Mouse (Mus musculus): Measurements from ENCODE around the gene Ky. TPM values are rescaled to one million over a fixed set of nuclear protein-coding genes. Genes with fewer than 3 reads are reported as not detected.

Ky gene
- polyA plus RNA-seq, 1 experiment, result 0.16 TPM

GRCm38 (mm10) chr9:102542540-102542939 lies 37.0 kb downstream of the Ky start:
- 0 out of 2 replicates have a peak, but pooled peaks cover 2% of the 10 kb centered on the region for H3K27me3 ChIP-seq (ENCODE audit: control insufficient read depth, insufficient read depth, low read length)
- 19% methylated on average over 8 of the region's 8 CpGs for WGBS
- peaks cover 10% of the 10 kb centered on the region; the same call in 1 of the 2 replicates for H3K4me1 ChIP-seq (ENCODE audit: control insufficient read depth, insufficient read depth, insufficient read length)
- H3K4me3 ChIP-seq (ENCODE audit: extremely low read depth, insufficient read depth, insufficient read length), result no peak overlapping the region
- DNase-seq (ENCODE audit: low read depth in 1 of 2, low spot score in 2 of 2), result no peak
- H3K27ac ChIP-seq (ENCODE audit: insufficient read depth, low read length), result no peak overlapping the region
- TF ChIP-seq POLR2A (IDR thresholded peaks at IDR 0.05; ENCODE audit: low read depth, low read length), result no peak
- TF ChIP-seq CTCF (IDR thresholded peaks at IDR 0.05; ENCODE audit: extremely low read depth, insufficient read depth, insufficient read length, insufficient replicate concordance), result no peak
- H3K36me3 ChIP-seq (ENCODE audit: control insufficient read depth, insufficient read depth, low read length), result no peaks in the 10 kb centered on the region

GRCm38 (mm10) chr9:102543761-102544115 lies 38.2 kb downstream of the Ky start:
- TF ChIP-seq POLR2A (IDR thresholded peaks at IDR 0.05; ENCODE audit: low read depth, low read length), result no peak
- Histone ChIP-seq H3K27ac (ENCODE audit: insufficient read depth, low read length) (no peak overlapping the region), H3K27me3 (ENCODE audit: control insufficient read depth, insufficient read depth, low read length) (0 out of 2 replicates have a peak, but pooled peaks cover 1% of the 10 kb centered on the region), H3K4me1 (ENCODE audit: control insufficient read depth, insufficient read depth, insufficient read length) (peaks cover 10% of the 10 kb centered on the region; the same call in 1 of the 2 replicates), H3K36me3 (ENCODE audit: control insufficient read depth, insufficient read depth, low read length) (no peaks in the 10 kb centered on the region), H3K4me3 (ENCODE audit: extremely low read depth, insufficient read depth, insufficient read length) (no peak overlapping the region)
- 83% methylated on average over 2 of the region's 2 CpGs for WGBS
- DNase-seq (ENCODE audit: low read depth in 1 of 2, low spot score in 2 of 2), result no peak

- no peak overlapping the region for H3K4me3 ChIP-seq (ENCODE audit: extremely low read depth, insufficient read depth, insufficient read length)
- no peak overlapping the region for H3K27ac ChIP-seq (ENCODE audit: insufficient read depth, low read length)
- H3K36me3 ChIP-seq (ENCODE audit: control insufficient read depth, insufficient read depth, low read length), result no peaks in the 10 kb centered on the region
- H3K27me3 ChIP-seq (ENCODE audit: control insufficient read depth, insufficient read depth, low read length), result 0 out of 2 replicates have a peak, but pooled peaks cover 1% of the 10 kb centered on the region
- H3K4me1 ChIP-seq (ENCODE audit: control insufficient read depth, insufficient read depth, insufficient read length), result peaks cover 10% of the 10 kb centered on the region; the same call in 1 of the 2 replicates
- WGBS, result 34% methylated on average over 11 of the region's 11 CpGs
- no peak for TF ChIP-seq CTCF (IDR thresholded peaks at IDR 0.05; ENCODE audit: extremely low read depth, insufficient read depth, insufficient read length, insufficient replicate concordance)
- TF ChIP-seq POLR2A (IDR thresholded peaks at IDR 0.05; ENCODE audit: low read depth, low read length), result no peak
- DNase-seq (ENCODE audit: low read depth in 1 of 2, low spot score in 2 of 2), result no peak
Measured at GRCm38 (mm10) chr9:102544116-102544772, 38.7 kb downstream of the Ky start.

- peak; percentile 45 to 78 for DNase-seq (ENCODE audit: low read depth in 1 of 2, low spot score in 2 of 2)
- Histone ChIP-seq H3K4me1 (ENCODE audit: control insufficient read depth, insufficient read depth, insufficient read length) (peaks cover 10% of the 10 kb centered on the region; the same call in 1 of the 2 replicates), H3K27me3 (ENCODE audit: control insufficient read depth, insufficient read depth, low read length) (0 out of 2 replicates have a peak, but pooled peaks cover 1% of the 10 kb centered on the region), H3K27ac (ENCODE audit: insufficient read depth, low read length) (no peak overlapping the region), H3K4me3 (ENCODE audit: extremely low read depth, insufficient read depth, insufficient read length) (no peak overlapping the region), H3K36me3 (ENCODE audit: control insufficient read depth, insufficient read depth, low read length) (no peaks in the 10 kb centered on the region)
- 4% methylated on average over 26 of the region's 26 CpGs for WGBS
- peak; percentile 91 for TF ChIP-seq CTCF (IDR thresholded peaks at IDR 0.05; ENCODE audit: extremely low read depth, insufficient read depth, insufficient read length, insufficient replicate concordance)
- no peak for TF ChIP-seq POLR2A (IDR thresholded peaks at IDR 0.05; ENCODE audit: low read depth, low read length)
Measured at GRCm38 (mm10) chr9:102544773-102545366, 39.3 kb downstream of the Ky start.

- Histone ChIP-seq H3K4me3 (ENCODE audit: extremely low read depth, insufficient read depth, insufficient read length) (no peak overlapping the region), H3K4me1 (ENCODE audit: control insufficient read depth, insufficient read depth, insufficient read length) (peaks cover 10% of the 10 kb centered on the region; the same call in 1 of the 2 replicates), H3K27me3 (ENCODE audit: control insufficient read depth, insufficient read depth, low read length) (0 out of 2 replicates have a peak, but pooled peaks cover 1% of the 10 kb centered on the region), H3K36me3 (ENCODE audit: control insufficient read depth, insufficient read depth, low read length) (no peaks in the 10 kb centered on the region), H3K27ac (ENCODE audit: insufficient read depth, low read length) (no peak overlapping the region)
- 12% methylated on average over 22 of the region's 22 CpGs for WGBS
- no peak for DNase-seq (ENCODE audit: low read depth in 1 of 2, low spot score in 2 of 2)
- TF ChIP-seq CTCF (IDR thresholded peaks at IDR 0.05; ENCODE audit: extremely low read depth, insufficient read depth, insufficient read length, insufficient replicate concordance) (no peak), POLR2A (IDR thresholded peaks at IDR 0.05; ENCODE audit: low read depth, low read length) (no peak)
Measured at GRCm38 (mm10) chr9:102545406-102546255, 40.1 kb downstream of the Ky start.

GRCm38 (mm10) chr9:102546256-102547027 lies 40.9 kb downstream of the Ky start:
- no peak overlapping the region for H3K27ac ChIP-seq (ENCODE audit: insufficient read depth, low read length)
- H3K27me3 ChIP-seq (ENCODE audit: control insufficient read depth, insufficient read depth, low read length), result 0 out of 2 replicates have a peak, but pooled peaks cover 1% of the 10 kb centered on the region
- H3K4me1 ChIP-seq (ENCODE audit: control insufficient read depth, insufficient read depth, insufficient read length), result peaks cover 10% of the 10 kb centered on the region; the same call in 1 of the 2 replicates
- DNase-seq (ENCODE audit: low read depth in 1 of 2, low spot score in 2 of 2), result no peak
- no peaks in the 10 kb centered on the region for H3K36me3 ChIP-seq (ENCODE audit: control insufficient read depth, insufficient read depth, low read length)
- TF ChIP-seq CTCF (IDR thresholded peaks at IDR 0.05; ENCODE audit: extremely low read depth, insufficient read depth, insufficient read length, insufficient replicate concordance), result no peak
- TF ChIP-seq POLR2A (IDR thresholded peaks at IDR 0.05; ENCODE audit: low read depth, low read length), result no peak
- H3K4me3 ChIP-seq (ENCODE audit: extremely low read depth, insufficient read depth, insufficient read length), result no peak overlapping the region
- WGBS, result 66% methylated on average over 20 of the region's 20 CpGs

Measured in spleen, adult 2 months (tissue).